Mouse (Mus musculus) G1E-ER4 (cell line): ENCODE results near the gene Tmem184c. TPM values are rescaled to one million over a fixed set of nuclear protein-coding genes. Genes with fewer than 3 reads are reported as not detected.

ENCODE experiments used
- GATA1 ChIP-seq: IDR thresholded peaks from one replicate; pipeline ENCODE4 v1.8.0; 2012; ENCODE audit warnings: low read length, inconsistent platforms
- polyA plus RNA-seq: library from polyadenylated mRNA; stranded (reverse); fragments of >175 nt; gene quantifications from 2 replicates; pipeline ENCODE4 v1.2.3, GENCODE M21; 2012

Tmem184c gene
- polyA plus RNA-seq, 1 experiment: 5.7 TPM

- no peak for TF ChIP-seq GATA1
Measured at GRCm38 (mm10) chr8:77561441-77561840, 49.1 kb downstream of the Tmem184c start.

- TF ChIP-seq GATA1: no peak
Measured at GRCm38 (mm10) chr8:77552491-77552890, 58.0 kb downstream of the Tmem184c start.

GRCm38 (mm10) chr8:77549881-77550580 is 60.5 kb downstream of the Tmem184c start:
- TF ChIP-seq GATA1: no peak

- no peak for TF ChIP-seq GATA1
Measured at GRCm38 (mm10) chr8:77549121-77549706, 61.3 kb downstream of the Tmem184c start, which contains the start of gene Prmt9. Prmt9 (plus strand) TSS chr8:77549397.

Other genes starting within 250 kb of the Tmem184c start
- gene Arhgap10, start 92.7 kb downstream of the Tmem184c start, polyA plus RNA-seq: 20.2 and 21.0 TPM in 2 replicates
- gene Prmt9, start 61.3 kb downstream of the Tmem184c start, polyA plus RNA-seq: 4.9 and 7.5 TPM in 2 replicates
- not detected in 2 replicates for gene Ednra, start 113.8 kb upstream of the Tmem184c start, polyA plus RNA-seq